Mouse (Mus musculus): ENCODE measurements around the gene Nfib.

Nfib gene

GRCm38 (mm10) chr4:82587146-82587870, 118.2 kb downstream of the Nfib start:
- no peak for DNase-seq

- no peak for DNase-seq
Measured at GRCm38 (mm10) chr4:82586637-82587036, 118.9 kb downstream of the Nfib start.

DNA sequence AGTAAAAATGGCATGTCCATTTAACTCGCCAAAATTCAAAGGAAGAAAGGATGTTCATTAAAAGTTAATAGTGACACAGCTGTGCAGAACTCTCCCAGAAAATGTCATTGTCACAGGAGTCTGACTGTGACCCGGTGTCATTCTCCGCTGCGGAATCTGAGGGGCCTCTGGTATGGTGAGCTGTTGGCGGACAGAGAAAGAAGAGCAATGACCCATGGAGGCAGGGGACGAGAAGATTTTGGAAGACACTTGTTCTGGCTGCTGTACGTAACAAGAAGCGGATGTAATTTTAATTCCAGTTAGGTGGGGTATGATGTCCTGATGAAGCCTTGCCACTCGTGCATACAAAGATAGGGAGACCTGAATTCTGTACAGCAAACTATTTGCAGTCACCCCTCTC, 120.0 kb downstream of the Nfib start:
- no peak for DNase-seq

GRCm38 (mm10) chr4:82585056-82585455, 120.5 kb downstream of the Nfib start:
- DNase-seq = no peak

GRCm38 (mm10) chr4:82584548-82584947, 121.0 kb downstream of the Nfib start:
- DNase-seq = no peak

DNA sequence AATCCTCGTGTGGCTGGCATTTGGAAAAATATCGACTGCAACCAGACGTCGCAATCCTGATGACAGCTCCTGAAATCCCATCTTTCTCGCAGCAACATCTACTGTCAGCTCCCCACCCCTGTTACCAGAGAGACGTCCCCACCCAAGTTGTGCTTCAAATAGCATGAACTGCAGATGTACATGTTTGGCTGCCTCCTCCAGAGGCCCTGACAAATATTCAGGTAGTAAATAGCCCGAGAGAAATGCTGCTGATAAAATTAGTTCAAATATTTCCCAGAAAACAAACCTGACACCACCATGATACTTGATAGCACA, 132.3 kb downstream of the Nfib start:
- DNase-seq = no peak

GRCm38 (mm10) chr4:82572410-82573290, 132.9 kb downstream of the Nfib start:
- no peak for DNase-seq

DNA sequence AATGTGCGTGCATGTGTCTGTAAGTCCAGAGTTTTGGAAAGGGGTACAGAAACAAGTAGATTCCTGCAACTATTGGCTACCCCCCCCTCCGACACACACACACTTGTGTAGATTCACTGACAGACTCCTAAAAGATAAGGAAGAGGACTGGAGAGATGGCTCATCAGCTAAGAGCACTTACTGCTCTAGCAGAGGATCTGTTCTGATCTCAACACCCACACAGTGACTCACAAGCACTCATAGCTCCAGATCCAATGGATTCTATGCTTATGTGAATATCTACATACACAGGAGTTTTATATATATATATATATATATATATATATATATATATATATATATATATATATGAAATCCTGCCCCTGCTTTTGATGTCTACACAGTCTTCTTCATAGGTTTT, 146.7 kb downstream of the Nfib start:
- no peak for DNase-seq

GRCm38 (mm10) chr4:82555673-82556171, 149.8 kb downstream of the Nfib start:
- no peak for DNase-seq

DNA sequence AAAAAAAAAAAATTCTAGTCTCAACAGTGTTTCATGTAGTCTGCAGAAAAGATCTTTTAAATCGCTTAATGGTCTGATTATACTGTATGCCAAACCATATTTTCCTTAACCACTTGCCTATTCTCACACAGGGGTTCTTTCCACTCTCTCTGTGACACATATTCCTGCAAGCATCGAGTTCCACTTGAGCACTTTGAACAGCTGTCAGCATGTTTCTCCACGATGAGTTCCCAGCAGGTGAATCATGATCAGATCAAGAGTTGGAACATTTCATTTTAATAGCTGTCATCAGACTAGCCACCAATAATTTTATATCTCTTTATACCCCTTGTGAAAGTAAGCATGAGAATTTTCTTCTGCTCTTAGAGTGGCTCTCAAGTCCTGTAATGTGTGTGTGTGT, 151.9 kb downstream of the Nfib start:
- DNase-seq = no peak

DNA sequence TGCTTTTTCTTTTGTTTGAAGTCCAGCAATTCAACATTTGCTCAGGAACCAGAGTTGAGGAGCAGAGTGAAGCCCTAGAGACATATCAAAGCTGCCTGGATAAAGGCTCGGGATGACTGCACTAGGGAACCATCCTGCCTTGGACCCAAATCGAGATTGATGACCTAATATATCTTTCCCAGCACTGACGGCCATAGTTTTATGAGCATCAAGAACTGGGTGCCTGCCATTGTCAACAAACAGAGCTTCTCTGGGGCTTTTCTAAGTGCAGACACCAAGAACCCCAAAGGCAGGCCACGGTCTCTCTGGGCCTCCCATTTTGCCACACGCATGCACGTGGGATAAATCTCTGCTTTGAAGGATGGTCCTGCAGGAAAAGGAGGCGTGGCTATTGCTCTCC, 153.3 kb downstream of the Nfib start:
- DNase-seq = no peak

GRCm38 (mm10) chr4:82549762-82550380, 155.7 kb downstream of the Nfib start:
- no peak for DNase-seq

GRCm38 (mm10) chr4:82548247-82548646, 157.3 kb downstream of the Nfib start:
- DNase-seq = no peak

DNA sequence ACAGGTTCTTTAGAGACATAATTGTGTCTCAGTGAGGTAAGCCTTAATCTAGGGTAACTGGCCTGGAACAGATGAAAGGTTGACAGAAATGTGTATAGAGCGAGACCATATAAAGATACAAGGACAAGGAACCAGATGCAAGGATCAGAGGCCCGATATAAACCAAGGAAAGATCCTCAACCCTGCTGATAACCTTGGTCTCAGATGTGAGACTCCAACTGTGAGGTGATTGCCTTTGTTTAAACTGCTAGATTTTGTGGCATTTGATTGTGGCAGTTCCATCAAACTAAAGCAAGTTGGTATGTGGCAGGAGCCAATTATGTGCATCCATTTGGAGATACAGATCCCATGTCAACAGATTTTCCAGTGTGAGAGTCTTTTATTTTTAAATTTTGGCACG, 161.6 kb downstream of the Nfib start:
- DNase-seq = no peak

DNA sequence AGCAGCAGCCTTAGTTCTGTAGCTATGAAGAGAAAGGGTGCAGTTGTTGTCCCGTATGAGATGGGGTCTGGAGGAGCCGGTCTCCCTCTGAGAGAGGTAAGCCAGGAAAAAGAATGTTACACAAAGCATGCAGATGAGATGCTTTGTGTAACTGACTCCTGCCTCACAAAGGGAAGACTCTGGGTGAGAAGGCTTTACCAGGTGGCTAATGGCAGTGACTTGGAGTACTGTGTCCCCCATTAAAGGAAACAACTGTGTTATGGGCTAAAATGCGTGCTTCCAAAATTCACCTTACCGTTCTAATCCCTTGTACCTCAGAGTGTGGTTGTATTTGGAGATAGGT, 162.2 kb downstream of the Nfib start:
- DNase-seq = no peak

GRCm38 (mm10) chr4:82542656-82543397, 162.7 kb downstream of the Nfib start:
- DNase-seq = no peak

DNA sequence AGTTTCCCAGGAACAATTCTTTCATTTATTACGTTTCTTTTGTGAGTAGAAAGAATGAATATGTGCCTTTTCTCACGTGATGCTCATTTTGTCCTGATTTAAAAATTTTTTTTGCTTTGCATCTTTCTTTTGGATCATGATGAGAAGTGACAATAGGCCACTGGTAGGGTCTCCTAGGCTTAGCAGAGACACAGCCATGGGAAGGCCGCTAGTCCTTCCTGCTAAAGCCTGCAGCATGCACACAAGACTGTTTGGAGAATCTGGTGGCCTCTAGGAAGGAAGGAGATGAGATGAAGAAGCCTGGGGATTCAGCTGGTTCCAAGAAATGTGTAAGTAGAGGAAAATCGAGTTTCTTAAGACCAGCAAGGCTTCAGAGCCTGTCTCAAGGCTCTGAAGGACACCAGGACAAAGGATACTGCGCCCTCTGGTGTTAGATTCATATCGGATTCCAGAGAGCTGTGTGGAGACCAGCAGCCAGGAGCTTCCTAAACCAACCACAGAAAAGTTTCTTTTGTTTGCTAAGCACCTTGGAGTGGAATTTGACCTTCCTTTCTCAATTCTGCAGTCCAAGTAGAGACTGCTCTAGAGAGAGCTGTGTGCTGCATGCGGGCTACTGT, 163.5 kb downstream of the Nfib start:
- peak; percentile 90 to 94 for DNase-seq

DNA sequence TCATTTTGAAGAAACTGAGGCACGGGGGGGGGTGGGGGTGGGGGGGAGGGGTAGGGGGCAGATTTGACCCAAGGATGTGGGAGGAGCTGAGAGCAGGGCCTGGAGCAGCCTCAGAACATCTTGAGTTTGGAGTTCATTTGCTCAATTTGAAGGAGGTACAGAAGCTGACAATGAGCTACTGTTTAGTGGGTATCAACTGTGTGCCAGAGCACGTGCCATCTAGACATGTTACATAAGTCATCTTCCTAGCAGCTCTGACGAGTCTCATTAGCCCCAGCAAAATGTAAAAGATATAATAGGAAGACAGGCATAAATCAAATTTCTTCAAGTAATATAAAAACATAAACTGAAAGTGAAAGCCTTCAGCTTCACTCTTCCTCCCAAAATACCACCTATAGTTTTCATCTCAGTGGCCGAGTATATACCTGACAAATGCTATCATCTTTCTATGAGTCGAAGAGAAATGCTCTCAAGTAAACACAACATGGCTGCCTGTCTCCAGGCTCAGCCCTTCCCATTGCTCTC, 165.0 kb downstream of the Nfib start:
- no peak for DNase-seq

DNA sequence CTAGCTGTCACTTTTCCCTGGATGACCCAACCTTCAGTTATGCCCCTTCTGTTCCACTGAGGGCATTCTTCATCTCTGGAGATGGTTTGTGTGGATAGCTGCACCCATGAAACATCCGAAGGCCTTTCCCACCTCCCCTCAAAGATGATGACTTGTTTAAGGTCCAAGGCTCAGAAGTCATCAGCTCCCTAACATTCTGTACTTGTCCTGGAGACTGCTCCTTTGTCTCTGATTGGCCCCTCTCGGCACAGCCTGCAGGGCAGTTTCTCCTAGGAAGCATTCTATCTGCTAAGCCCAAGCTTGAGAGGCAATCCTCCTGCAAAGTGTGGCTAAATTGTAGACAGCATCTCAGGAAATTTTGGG, 165.5 kb downstream of the Nfib start:
- DNase-seq = no peak

DNA sequence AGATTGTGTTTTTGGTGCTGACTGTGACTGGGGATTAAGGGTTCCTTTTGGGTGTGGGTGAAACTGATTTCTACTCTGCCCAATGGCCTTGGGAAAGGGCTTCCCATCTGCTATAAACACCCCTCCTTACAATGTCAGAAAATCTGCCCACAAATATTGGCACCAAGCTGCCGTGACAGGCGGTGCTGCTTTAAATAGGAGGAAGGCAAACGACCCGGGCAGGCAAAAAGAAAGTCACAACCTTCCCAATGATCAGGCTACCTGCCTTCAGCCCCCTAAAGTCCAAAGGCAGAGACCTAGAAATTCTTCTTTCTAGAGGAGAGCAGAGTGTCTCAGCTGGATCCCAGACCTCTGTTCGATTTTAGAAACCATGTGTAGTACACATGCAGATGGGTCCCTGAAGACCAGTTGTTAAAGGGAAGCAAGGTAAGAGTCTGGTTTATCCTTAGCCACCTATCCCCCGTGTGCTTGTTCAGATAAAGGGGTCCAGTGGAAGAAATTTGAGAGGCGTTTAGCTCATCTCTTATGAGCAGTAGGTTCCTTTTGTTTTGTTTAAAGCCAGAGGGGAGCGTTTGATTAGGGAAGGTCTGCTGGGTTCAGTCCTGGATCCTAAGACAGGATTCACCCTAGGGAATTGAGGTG, 166.0 kb downstream of the Nfib start:
- no peak for DNase-seq

- DNase-seq = no peak
Measured at GRCm38 (mm10) chr4:82538815-82539214, 166.7 kb downstream of the Nfib start.
